Mouse (Mus musculus) megakaryocyte, embryonic 14.5 days (primary cell): ENCODE measurements around the gene Pcdh7.

ENCODE experiments used
- FLI1 ChIP-seq: IDR thresholded peaks from 2 replicates; pipeline ENCODE4 v1.6.1; 2012; ENCODE audit warnings: low read length, inconsistent platforms, mixed read lengths
- GATA1 ChIP-seq: IDR thresholded peaks from 3 replicates; pipeline ENCODE4 v1.6.1; 2012; ENCODE audit warnings: mixed read lengths, low read length, inconsistent platforms, borderline replicate concordance

GRCm38 (mm10) chr5:57780574-57780973 is 62.8 kb downstream of the Pcdh7 start:
- TF ChIP-seq GATA1 (no peak), FLI1 (no peak)
